Mouse (Mus musculus): ENCODE data around the gene Inpp1.

The Inpp1 gene

GRCm38 (mm10) chr1:52787254-52787653 lies 30.2 kb downstream of the Inpp1 start:
- no peak for DNase-seq

- peak in 1 of 2 experiments; percentile 30 for DNase-seq
These were observed 52.0 kb downstream of the Inpp1 start for GRCm38 (mm10) chr1:52765176-52766111.

DNA sequence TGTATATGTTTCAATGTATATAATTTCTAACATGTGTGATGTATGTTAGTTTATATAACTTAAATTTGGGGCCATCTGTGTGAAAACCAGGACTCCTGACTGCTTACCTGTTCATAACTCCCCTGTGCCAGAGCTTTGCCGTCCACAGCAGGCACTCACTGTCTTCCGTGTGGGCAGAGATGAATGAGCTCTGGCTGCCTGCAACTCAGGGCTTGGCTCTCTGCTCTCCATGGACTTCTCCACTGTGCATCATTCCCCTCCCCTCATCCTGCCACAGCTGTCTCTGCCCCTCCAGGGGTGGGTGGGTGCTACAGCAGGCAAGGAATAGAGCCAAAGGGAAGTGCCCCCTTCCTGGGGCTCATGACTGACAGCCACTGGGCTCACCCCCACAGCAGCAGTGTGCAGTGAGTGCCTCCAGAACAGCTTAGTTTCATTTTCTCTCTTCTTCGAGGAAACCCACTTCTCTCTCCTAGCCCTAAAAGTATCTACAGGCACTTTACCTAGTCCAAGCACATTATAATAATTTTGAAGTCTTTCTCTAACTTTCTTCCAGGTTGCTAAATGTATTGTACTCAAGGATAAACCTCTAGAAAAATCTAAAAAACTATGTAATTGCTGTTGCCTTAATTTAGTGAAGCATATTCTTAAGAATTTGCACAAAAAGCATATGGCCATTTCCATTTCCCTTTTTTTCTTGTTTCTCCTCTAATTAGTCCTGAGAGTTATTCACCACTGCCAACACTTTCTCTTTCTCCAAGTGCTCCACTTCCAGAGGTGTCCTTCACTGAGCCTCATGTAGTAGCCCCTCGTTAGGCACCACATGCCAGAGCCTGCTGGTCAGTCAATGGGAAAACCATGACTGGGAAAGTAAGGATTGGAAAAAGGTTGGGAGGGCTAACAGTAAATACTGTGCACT lies 53.3 kb downstream of the Inpp1 start:
- DNase-seq, result no peak

DNA sequence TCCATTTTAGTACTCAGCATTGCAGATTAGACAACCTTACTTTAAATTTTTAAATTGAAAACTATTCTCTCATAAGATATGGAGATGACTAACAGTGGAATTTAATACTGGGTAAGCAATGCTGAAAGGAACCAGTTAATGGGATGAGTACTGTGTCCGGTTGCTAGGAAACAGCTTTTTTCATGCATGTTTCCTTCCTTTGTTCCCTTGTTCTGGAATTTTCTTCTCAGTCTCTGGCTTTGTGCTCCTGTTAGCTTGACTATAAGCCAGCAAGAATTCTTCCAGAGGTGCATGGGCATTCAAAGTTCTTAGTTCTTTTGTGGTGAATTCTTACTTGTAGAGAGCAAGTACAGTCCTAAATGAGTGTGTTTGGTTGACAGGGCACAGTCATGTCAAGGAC lies 59.3 kb downstream of the Inpp1 start:
- no peak for DNase-seq

GRCm38 (mm10) chr1:52754331-52754730 lies 63.2 kb downstream of the Inpp1 start:
- DNase-seq, result no peak

- DNase-seq, result no peak
These were observed 63.7 kb downstream of the Inpp1 start for GRCm38 (mm10) chr1:52753828-52754227.

DNA sequence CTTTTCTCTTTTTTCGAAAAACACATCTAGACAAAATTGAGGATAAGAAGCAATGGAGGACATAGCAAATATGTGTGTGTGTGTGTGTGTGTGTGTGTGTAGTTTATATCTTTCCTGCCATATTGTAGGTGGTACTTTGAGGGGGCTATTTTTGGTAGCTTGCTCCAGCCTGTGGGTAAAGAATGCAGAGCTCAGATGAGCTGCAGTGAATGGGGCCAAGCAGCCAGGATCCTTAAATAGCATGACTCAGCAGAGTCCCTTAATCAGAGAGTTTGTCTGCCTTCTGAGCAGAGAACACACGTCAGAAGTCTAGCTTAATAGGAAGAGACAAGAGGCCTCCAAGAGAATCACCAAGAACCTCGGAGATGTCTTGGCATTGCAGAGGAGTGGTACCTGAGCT lies 64.8 kb downstream of the Inpp1 start:
- DNase-seq, result no peak

DNA sequence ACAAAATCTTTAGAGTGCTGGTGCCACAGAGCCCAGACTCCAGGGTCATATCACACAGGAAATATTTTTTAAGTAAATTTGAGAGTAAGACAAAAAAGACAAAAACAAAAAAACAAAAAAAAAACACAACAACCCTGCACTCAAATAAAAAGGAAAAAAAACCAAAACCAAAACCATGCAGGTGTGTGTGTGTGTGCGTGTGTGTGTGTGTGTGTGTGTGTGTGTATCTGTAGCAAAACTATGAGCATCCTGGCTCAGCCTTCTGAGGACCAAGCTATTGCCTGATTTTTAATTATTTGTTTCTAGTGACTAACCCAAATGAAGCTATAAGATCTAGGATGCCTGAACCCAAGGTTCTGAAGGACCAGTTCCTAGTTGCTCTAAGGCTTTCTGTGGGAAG lies 65.9 kb downstream of the Inpp1 start:
- no peak for DNase-seq

- DNase-seq, result no peak
These were observed 67.5 kb downstream of the Inpp1 start for GRCm38 (mm10) chr1:52749978-52750377.

- peak in 1 of 2 experiments; percentile 73 for DNase-seq
These were observed 69.2 kb downstream of the Inpp1 start for GRCm38 (mm10) chr1:52748260-52748659.

- no peak for DNase-seq
These were observed 74.9 kb downstream of the Inpp1 start for GRCm38 (mm10) chr1:52742567-52742966.
